Mouse (Mus musculus): Measurements from ENCODE around the gene Nfic. TPM values are rescaled to one million over a fixed set of nuclear protein-coding genes. Genes with fewer than 3 reads are reported as not detected.

The Nfic gene
- total RNA-seq, 4 experiments from 2014 or later = 83.3 to 98.1 (median 85.4) TPM

GRCm38 (mm10) chr10:81419111-81419928, 36.1 kb downstream of the Nfic start:
- no peak for DNase-seq (ENCODE audit: low spot score in 2 of 2)

GRCm38 (mm10) chr10:81418216-81419070, 37.0 kb downstream of the Nfic start:
- DNase-seq (ENCODE audit: low spot score in 2 of 2) = no peak

GRCm38 (mm10) chr10:81417227-81418215, 37.9 kb downstream of the Nfic start:
- DNase-seq (ENCODE audit: low spot score in 2 of 2) = no peak

GRCm38 (mm10) chr10:81416581-81417226, 38.7 kb downstream of the Nfic start:
- peak in 1 of 2 experiments; percentile 94 for DNase-seq (ENCODE audit: low spot score in 2 of 2)

- DNase-seq (ENCODE audit: low spot score in 2 of 2) = no peak
Observed at GRCm38 (mm10) chr10:81415549-81416310, 39.7 kb downstream of the Nfic start.

GRCm38 (mm10) chr10:81415146-81415545, 40.3 kb downstream of the Nfic start:
- DNase-seq (ENCODE audit: low spot score in 2 of 2) = no peak

- peak in 1 of 2 experiments; percentile 41 for DNase-seq (ENCODE audit: low spot score in 2 of 2)
Observed at GRCm38 (mm10) chr10:81414682-81415081, 40.8 kb downstream of the Nfic start.

- DNase-seq (ENCODE audit: low spot score in 2 of 2) = peak; percentile 78 to 84
Observed at GRCm38 (mm10) chr10:81413310-81414261, 41.8 kb downstream of the Nfic start.

- DNase-seq (ENCODE audit: low spot score in 2 of 2) = no peak
Observed at GRCm38 (mm10) chr10:81412586-81413309, 42.7 kb downstream of the Nfic start.

GRCm38 (mm10) chr10:81411471-81412400, 43.7 kb downstream of the Nfic start:
- peak in 1 of 2 experiments; percentile 84 for DNase-seq (ENCODE audit: low spot score in 2 of 2)

- DNase-seq (ENCODE audit: low spot score in 2 of 2) = no peak
Observed at GRCm38 (mm10) chr10:81410981-81411380, 44.5 kb downstream of the Nfic start.

GRCm38 (mm10) chr10:81410350-81410749, 45.1 kb downstream of the Nfic start:
- DNase-seq (ENCODE audit: low spot score in 2 of 2) = no peak

GRCm38 (mm10) chr10:81409330-81409729, 46.1 kb downstream of the Nfic start:
- DNase-seq (ENCODE audit: low spot score in 2 of 2) = no peak

GRCm38 (mm10) chr10:81408871-81409291, 46.6 kb downstream of the Nfic start:
- DNase-seq (ENCODE audit: low spot score in 2 of 2) = no peak

- no peak for DNase-seq (ENCODE audit: low spot score in 2 of 2)
Observed at GRCm38 (mm10) chr10:81408424-81408729, 47.1 kb downstream of the Nfic start.

GRCm38 (mm10) chr10:81407539-81408423, 47.7 kb downstream of the Nfic start:
- DNase-seq (ENCODE audit: low spot score in 2 of 2) = peak in 1 of 2 experiments; percentile 80

All from left cerebral cortex, adult 8-10 months (tissue).